Mouse (Mus musculus) adrenal gland, postnatal 25 days (tissue): ENCODE data around the gene Usp50. TPM values are rescaled to one million over a fixed set of nuclear protein-coding genes. Genes with fewer than 3 reads are reported as not detected.
A peak's percentile ranks its signal among the peaks of the same experiment; 100 is the strongest.

ENCODE experiments used
- DNase-seq: peaks from one replicate; pipeline ENCODE4 v3.0.0; 2021; ENCODE audit warnings: mixed read lengths
- long read RNA-seq: library from polyadenylated mRNA; stranded (forward); transcript quantifications from one replicate; pipeline ENCODE4 v2.0.0, GENCODE M21; 2021
- total RNA-seq: library from RNA; stranded (reverse); gene quantifications from 2 replicates; pipeline ENCODE4 v1.2.3, GENCODE M21; 2021

Gene Usp50
- total RNA-seq: not detected in 2 replicates
- long read RNA-seq, partial matches to known transcripts: 0 of 109 reads
- long read RNA-seq, other reads (novel, unspliced or antisense): 109 of 109 reads

- DNase-seq: no peak
Measured at GRCm38 (mm10) chr2:126783370-126783769, at the start of gene Usp50. Usp50 (minus strand) TSS chr2:126783470.

GRCm38 (mm10) chr2:126817414-126817813 lies 34.1 kb upstream of the Usp50 start:
- DNase-seq: no peak

GRCm38 (mm10) chr2:126816644-126817347 lies 33.5 kb upstream of the Usp50 start:
- DNase-seq: no peak

GRCm38 (mm10) chr2:126815822-126816221 lies 32.6 kb upstream of the Usp50 start:
- DNase-seq: no peak

GRCm38 (mm10) chr2:126801980-126802379 lies 18.7 kb upstream of the Usp50 start:
- DNase-seq: no peak

- DNase-seq: no peak
Measured at GRCm38 (mm10) chr2:126798455-126798854, 15.2 kb upstream of the Usp50 start.

GRCm38 (mm10) chr2:126795708-126796107 lies 12.4 kb upstream of the Usp50 start:
- DNase-seq: no peak

GRCm38 (mm10) chr2:126792611-126793010 lies 9.3 kb upstream of the Usp50 start:
- DNase-seq: no peak

GRCm38 (mm10) chr2:126787721-126788342 lies 4.6 kb upstream of the Usp50 start:
- no peak for DNase-seq

GRCm38 (mm10) chr2:126782433-126782832 lies 837 bp downstream of the Usp50 start:
- peak; percentile 40 for DNase-seq

- DNase-seq: no peak
Measured at GRCm38 (mm10) chr2:126781478-126781877, 1.8 kb downstream of the Usp50 start.

- DNase-seq: no peak
Measured at GRCm38 (mm10) chr2:126780286-126780685, 3.0 kb downstream of the Usp50 start.

- no peak for DNase-seq
Measured at GRCm38 (mm10) chr2:126778806-126779205, 4.5 kb downstream of the Usp50 start.

GRCm38 (mm10) chr2:126776416-126776815 lies 6.9 kb downstream of the Usp50 start:
- DNase-seq: no peak

GRCm38 (mm10) chr2:126775951-126776350 lies 7.3 kb downstream of the Usp50 start:
- no peak for DNase-seq

GRCm38 (mm10) chr2:126772217-126772616 lies 11.1 kb downstream of the Usp50 start:
- no peak for DNase-seq

GRCm38 (mm10) chr2:126769431-126770181 lies 13.7 kb downstream of the Usp50 start:
- DNase-seq: no peak

- no peak for DNase-seq
Measured at GRCm38 (mm10) chr2:126768194-126768593, 15.1 kb downstream of the Usp50 start.

- DNase-seq: no peak
Measured at GRCm38 (mm10) chr2:126767599-126767998, 15.7 kb downstream of the Usp50 start.

GRCm38 (mm10) chr2:126765867-126766582 lies 17.2 kb downstream of the Usp50 start:
- no peak for DNase-seq

GRCm38 (mm10) chr2:126759351-126759750 lies 23.9 kb downstream of the Usp50 start:
- DNase-seq: no peak

- DNase-seq: no peak
Measured at GRCm38 (mm10) chr2:126755664-126756063, 27.6 kb downstream of the Usp50 start.
